Mouse (Mus musculus) MEL (cell line): ENCODE results near the gene Ptprh. TPM values are rescaled to one million over a fixed set of nuclear protein-coding genes. Genes with fewer than 3 reads are reported as not detected.

Experiments used
- DNase-seq: peaks from one replicate; pipeline ENCODE4 v3.0.0; 2011; ENCODE audit warnings: low read depth, low spot score
- H3K27ac ChIP-seq: 2 replicates; pipeline ENCODE4 v1.5.1; 2012; ENCODE audit warnings: low read depth, mild to moderate bottlenecking, control low read depth, low read length, moderate library complexity; ENCODE audit not compliant: control insufficient read depth
- H3K27me3 ChIP-seq, 2 experiments: fragments of 150-350 bp in 1 of 2; sonication (generic) in 1 of 2; 2 replicates each; pipeline ENCODE4 v1.6.1; 2012; ENCODE audit warnings: low read length in 2 of 2, mild to moderate bottlenecking in 2 of 2, improper control_type of control experiment in 1 of 2, moderate library complexity in 1 of 2; ENCODE audit not compliant: insufficient read depth in 2 of 2, control insufficient read depth in 1 of 2
- H3K36me3 ChIP-seq, 2 experiments: 2 replicates each; pipeline ENCODE4 v1.6.1; 2012 to 2014; ENCODE audit warnings: low read length in 2 of 2, improper control_type of control experiment in 1 of 2, inconsistent platforms in 1 of 2, mild to moderate bottlenecking in 1 of 2; ENCODE audit not compliant: insufficient read depth in 2 of 2, control insufficient read depth in 1 of 2
- H3K4me1 ChIP-seq, 2 experiments: fragments of 150-350 bp in 1 of 2; sonication (generic) in 1 of 2; 2 replicates each; pipeline ENCODE4 v1.6.1; 2012; ENCODE audit warnings: low read length in 2 of 2, improper control_type of control experiment in 1 of 2, mild to moderate bottlenecking in 1 of 2; ENCODE audit not compliant: insufficient read depth in 2 of 2, control insufficient read depth in 1 of 2
- H3K4me3 ChIP-seq, 2 experiments: fragments of 150-350 bp in 1 of 2; sonication (generic) in 1 of 2; 2 replicates each; pipeline ENCODE4 v1.5.1; 2012; ENCODE audit warnings: low read depth in 2 of 2, low read length in 2 of 2, mild to moderate bottlenecking in 2 of 2, moderate library complexity in 2 of 2, control low read depth in 1 of 2, improper control_type of control experiment in 1 of 2; ENCODE audit not compliant: control insufficient read depth in 1 of 2, insufficient read depth in 1 of 2
- H3K79me2 ChIP-seq: 2 replicates; pipeline ENCODE4 v1.6.1; 2012; ENCODE audit warnings: mild to moderate bottlenecking, low read length, moderate library complexity; ENCODE audit not compliant: control insufficient read depth, poor library complexity, insufficient read depth
- H3K9ac ChIP-seq: 2 replicates; pipeline ENCODE4 v1.6.1; 2012; ENCODE audit warnings: low read depth, mild to moderate bottlenecking, control low read depth, low read length, moderate library complexity; ENCODE audit not compliant: control insufficient read depth, poor library complexity, severe bottlenecking
- H3K9me3 ChIP-seq: fragments of 150-350 bp; sonication (generic); replicated peaks from 2 replicates; pipeline ENCODE4 v1.6.1; 2012; ENCODE audit warnings: mild to moderate bottlenecking, low read length, improper control_type of control experiment, moderate library complexity; ENCODE audit not compliant: insufficient read depth
- CHD2 ChIP-seq: IDR thresholded peaks from 2 replicates; pipeline ENCODE4 v1.6.1; 2011; ENCODE audit warnings: low read length, improper control_type of control experiment
- CTCF ChIP-seq, 3 experiments: IDR thresholded peaks in 2 of 3; conservative IDR thresholded peaks in 1 of 3; 2 replicates each; pipeline ENCODE4 v1.5.1; 2011 to 2012; ENCODE audit warnings: low read length in 3 of 3, low read depth in 2 of 3, mild to moderate bottlenecking in 2 of 3, improper control_type of control experiment in 1 of 3, inconsistent platforms in 1 of 3, mixed read lengths in 1 of 3, moderate library complexity in 1 of 3; ENCODE audit not compliant: control insufficient read depth in 1 of 3, insufficient read depth in 1 of 3, poor library complexity in 1 of 3, severe bottlenecking in 1 of 3
- E2F4 ChIP-seq: IDR thresholded peaks from 2 replicates; pipeline ENCODE4 v1.6.1; 2011; ENCODE audit warnings: low read depth, low read length, improper control_type of control experiment, borderline replicate concordance
- MAX ChIP-seq: IDR thresholded peaks from 2 replicates; pipeline ENCODE4 v1.6.1; 2011; ENCODE audit warnings: low read length, improper control_type of control experiment
- MAZ ChIP-seq: IDR thresholded peaks from 2 replicates; pipeline ENCODE4 v1.6.1; 2012; ENCODE audit warnings: low read depth, mild to moderate bottlenecking, inconsistent platforms, low read length, improper control_type of control experiment
- MEF2A ChIP-seq: IDR thresholded peaks from 2 replicates; pipeline ENCODE4 v1.6.1; 2014; ENCODE audit warnings: low read depth, mild to moderate bottlenecking, inconsistent platforms, low read length, improper control_type of control experiment; ENCODE audit not compliant: poor library complexity, insufficient replicate concordance, severe bottlenecking; ENCODE audit errors: extremely low read depth
- MXI1 ChIP-seq: IDR thresholded peaks from 2 replicates; pipeline ENCODE4 v1.6.1; 2011; ENCODE audit warnings: mild to moderate bottlenecking, low read depth, low read length, improper control_type of control experiment
- MYB ChIP-seq: IDR thresholded peaks from 2 replicates; pipeline ENCODE4 v1.6.1; 2011; ENCODE audit warnings: mild to moderate bottlenecking, low read depth, low read length, improper control_type of control experiment
- MYC ChIP-seq: IDR thresholded peaks from 2 replicates; pipeline ENCODE4 v1.6.1; 2011; ENCODE audit warnings: low read depth, mild to moderate bottlenecking, low read length, improper control_type of control experiment, moderate library complexity
- NRF1 ChIP-seq: IDR thresholded peaks from 2 replicates; pipeline ENCODE4 v1.6.1; 2014; ENCODE audit warnings: low read depth, mild to moderate bottlenecking, inconsistent platforms, low read length, improper control_type of control experiment, moderate library complexity; ENCODE audit not compliant: poor library complexity, insufficient read depth, severe bottlenecking
- TAL1 ChIP-seq: IDR thresholded peaks from 2 replicates; pipeline ENCODE4 v1.6.1; 2012; ENCODE audit warnings: mild to moderate bottlenecking, inconsistent platforms, low read length, moderate library complexity, mixed read lengths
- TBP ChIP-seq: IDR thresholded peaks from 2 replicates; pipeline ENCODE4 v1.8.0; 2011; ENCODE audit warnings: low read depth, low read length, improper control_type of control experiment
- USF2 ChIP-seq, 2 experiments: IDR thresholded peaks; 2 replicates each; pipeline ENCODE4 v1.6.1; 2011 to 2012; ENCODE audit warnings: improper control_type of control experiment in 2 of 2, low read length in 2 of 2, borderline replicate concordance in 1 of 2, inconsistent platforms in 1 of 2, low read depth in 1 of 2, mild to moderate bottlenecking in 1 of 2; ENCODE audit not compliant: insufficient read depth in 1 of 2
- ZKSCAN1 ChIP-seq: IDR thresholded peaks from 2 replicates; pipeline ENCODE4 v1.6.1; 2012; ENCODE audit warnings: low read depth, mild to moderate bottlenecking, inconsistent platforms, low read length, improper control_type of control experiment, moderate library complexity
- ZMIZ1 ChIP-seq: IDR thresholded peaks from 2 replicates; pipeline ENCODE4 v1.6.1; 2012; ENCODE audit warnings: low read depth, mild to moderate bottlenecking, inconsistent platforms, low read length, improper control_type of control experiment, moderate library complexity
- ZNF384 ChIP-seq: IDR thresholded peaks from 2 replicates; pipeline ENCODE4 v1.6.1; 2012; ENCODE audit warnings: low read depth, mild to moderate bottlenecking, inconsistent platforms, low read length, improper control_type of control experiment
- polyA plus RNA-seq, 2 experiments: library from polyadenylated mRNA; stranded (reverse) in 1 of 2; unstranded in 1 of 2; fragments of >175 nt in 1 of 2; fragments of >200 nt in 1 of 2; gene quantifications; 2 replicates each; pipeline versions ENCODE4 v1.2.1 to v1.2.4; 2012; ENCODE audit warnings: low replicate concordance in 2 of 2, low read depth in 1 of 2; ENCODE audit not compliant: insufficient read length in 2 of 2, insufficient read depth in 1 of 2, missing spikeins in 1 of 2
- total RNA-seq: library from RNA; depleted of rRNA; stranded (reverse); fragments of 300-350 nt; gene quantifications from 2 replicates; pipeline ENCODE4 v1.2.3, GENCODE M21; 2012

Gene Ptprh
- total and polyA plus RNA-seq, 3 experiments: not detected

DNA sequence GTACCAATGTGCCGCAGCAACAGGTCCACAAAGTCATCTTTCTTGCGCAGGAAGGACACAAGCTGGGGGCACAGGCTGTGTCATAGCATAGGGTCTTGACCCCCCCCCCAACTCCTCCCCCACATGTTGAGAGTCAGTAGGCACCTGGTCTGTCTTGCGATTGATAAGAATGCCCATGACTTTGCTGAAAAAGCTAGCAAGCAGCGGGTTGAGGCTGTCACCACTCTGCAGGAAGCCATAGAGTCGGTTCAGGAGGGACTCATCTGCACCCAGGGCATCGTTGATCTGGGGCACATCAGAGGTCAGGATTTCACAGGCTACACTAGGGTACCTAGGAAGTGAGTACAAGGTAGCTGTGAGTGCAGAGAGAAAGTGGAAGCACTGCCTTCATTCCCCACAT, 39.4 kb upstream of the Ptprh start:
- TF ChIP-seq NRF1: no peak
- TF ChIP-seq E2F4: no peak
- TF ChIP-seq MYB: no peak
- TF ChIP-seq MAZ: no peak
- no peak for TF ChIP-seq TBP
- no peak for TF ChIP-seq USF2 (IDR thresholded peaks at IDR 0.05; ENCODE audit: borderline replicate concordance in 1 of 2, insufficient read depth in 1 of 2, low read depth in 1 of 2, low read length in 2 of 2)
- TF ChIP-seq CTCF (IDR thresholded peaks at IDR 0.05 in 2 of 3, conservative IDR thresholded peaks at IDR 0.05 in 1 of 3; ENCODE audit: control insufficient read depth in 1 of 3, insufficient read depth in 1 of 3, low read depth in 2 of 3, low read length in 3 of 3, poor library complexity in 1 of 3, severe bottlenecking in 1 of 3): no peak
- no peak for TF ChIP-seq CHD2
- no peak for TF ChIP-seq ZNF384
- TF ChIP-seq ZKSCAN1: no peak
- no peak for TF ChIP-seq TAL1
- no peak for TF ChIP-seq MXI1
- H3K4me3 ChIP-seq: no peak overlapping the region
- peaks cover 0 to 5% of the 10 kb centered on the region in 2 experiments; a peak in 1 of 4 replicates for H3K4me1 ChIP-seq
- peaks cover 11% of the 10 kb centered on the region for H3K79me2 ChIP-seq
- H3K27me3 ChIP-seq: no peaks in the 10 kb centered on the region
- H3K9me3 ChIP-seq: no peaks in the 10 kb centered on the region
- DNase-seq: no peak
- H3K9ac ChIP-seq: no peak overlapping the region
- no peak overlapping the region for H3K27ac ChIP-seq
- peaks cover 3 to 24% of the 10 kb centered on the region in 2 experiments for H3K36me3 ChIP-seq

DNA sequence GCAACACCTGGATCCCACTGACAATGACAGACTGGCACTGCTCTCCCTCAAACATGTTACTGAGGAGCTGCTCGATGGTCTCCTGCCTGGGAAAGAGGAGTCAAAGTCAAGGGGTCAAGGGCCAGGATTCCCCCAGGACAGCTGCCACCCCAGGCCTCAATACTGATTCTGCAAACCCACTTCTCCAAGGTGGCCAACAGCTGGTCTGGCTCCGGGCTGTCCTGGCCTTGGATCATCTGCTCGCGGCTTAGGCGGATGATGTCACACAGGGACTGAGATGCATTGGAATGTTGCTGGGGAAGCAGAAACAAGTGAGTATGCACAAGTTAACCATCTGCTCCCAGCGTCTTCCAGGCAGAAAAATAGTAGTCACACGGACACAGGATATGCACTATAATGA, 38.1 kb upstream of the Ptprh start:
- Histone ChIP-seq H3K27ac (no peak overlapping the region), H3K36me3 (peaks cover 0 to 28% of the 10 kb centered on the region in 2 experiments; a peak in 2 of 4 replicates), H3K27me3 (no peaks in the 10 kb centered on the region), H3K9me3 (no peaks in the 10 kb centered on the region), H3K4me1 (no peaks in the 10 kb centered on the region), H3K4me3 (no peak overlapping the region), H3K9ac (no peak overlapping the region), H3K79me2 (peaks cover 4% of the 10 kb centered on the region; the same call in 1 of the 2 replicates)
- TF ChIP-seq E2F4: no peak
- no peak for TF ChIP-seq TAL1
- TF ChIP-seq MYC: no peak
- TF ChIP-seq ZMIZ1: no peak
- TF ChIP-seq MEF2A: no peak
- no peak for TF ChIP-seq MAX
- no peak for DNase-seq
